ENCODE assay signal across 9 mouse cellular contexts in the genomic region with DNA sequence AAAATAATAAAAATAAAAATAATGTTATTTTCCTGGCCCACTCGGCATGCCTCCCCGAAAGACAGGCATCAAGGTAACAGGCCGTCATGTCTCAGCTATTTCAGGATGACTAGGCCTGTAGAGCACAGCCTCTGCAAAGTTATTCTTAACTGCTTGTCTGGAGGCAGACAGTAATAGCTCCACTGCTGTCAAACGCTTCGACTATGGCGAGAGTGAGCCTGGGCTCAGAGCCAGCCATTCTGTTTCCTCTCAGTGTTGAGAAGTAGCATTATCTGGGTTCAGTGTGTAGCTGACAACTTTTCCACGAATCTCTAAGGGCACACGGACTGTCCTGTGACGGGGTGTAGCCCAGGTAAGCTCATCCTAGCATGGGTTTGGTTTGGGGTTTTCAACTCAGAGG. TPM values are rescaled to one million over a fixed set of nuclear protein-coding genes. Genes with fewer than 3 reads are reported as not detected.
DNase-seq lines count a peak whose midpoint lies in the region; ATAC-seq lines count a peak whose summit lies in the region.
"Had no signal": no experiment of that assay in that cellular context is flagged by ENCODE, and none has a peak within 500 bp of the region (broad histone marks: within the 10 kb centered on the region; RNA-seq: fewer than 3 reads in every experiment).

No protein-coding gene starts in this region.

- DNase-seq in hindbrain, embryonic 14.5 days (ENCODE audit: low spot score), result peak; percentile 38
- peak; percentile 84 for DNase-seq in embryonic facial prominence, embryonic 14.5 days (ENCODE audit: low spot score)
- peak; percentile 57 to 67 for DNase-seq in heart, postnatal 36 days
- peak; percentile 89 for DNase-seq in left cerebral cortex, postnatal 36 days (ENCODE audit: low spot score in 2 of 2)
- no peak for DNase-seq in testis, postnatal 14 days (ENCODE audit: low spot score)

- no peaks in the 10 kb centered on the region for H3K27me3 ChIP-seq in hindbrain, embryonic 14.5 days (ENCODE audit: control insufficient read depth, insufficient read depth, low read length)
- H3K27me3 ChIP-seq in hindbrain, embryonic 16.5 days (replicated peaks; ENCODE audit: control insufficient read depth, insufficient read depth, low read length), result no peaks in the 10 kb centered on the region
- H3K27me3 ChIP-seq in embryonic facial prominence, embryonic 14.5 days (replicated peaks; ENCODE audit: control insufficient read depth, insufficient read depth, low read length), result no peaks in the 10 kb centered on the region
- H3K27me3 ChIP-seq in stomach, embryonic 16.5 days (ENCODE audit: control insufficient read depth, insufficient read depth, low read length), result no peaks in the 10 kb centered on the region
- H3K27me3 ChIP-seq: neural tube, embryonic 12.5 days had no signal

- H3K4me2 ChIP-seq in hindbrain, embryonic 14.5 days (replicated peaks), result no peak overlapping the region
- no peak overlapping the region for H3K4me2 ChIP-seq in hindbrain, embryonic 16.5 days (ENCODE audit: low read length)
- H3K4me2 ChIP-seq in embryonic facial prominence, embryonic 14.5 days (ENCODE audit: low read depth, low read length), result no peak overlapping the region
- no peak overlapping the region for H3K4me2 ChIP-seq in stomach, embryonic 16.5 days (ENCODE audit: low read depth, low read length)
- H3K4me2 ChIP-seq: neural tube, embryonic 12.5 days had no signal

- no peaks in the 10 kb centered on the region for H3K9me3 ChIP-seq in hindbrain, embryonic 14.5 days (ENCODE audit: control insufficient read depth, low read length)
- no peaks in the 10 kb centered on the region for H3K9me3 ChIP-seq in hindbrain, embryonic 16.5 days (ENCODE audit: control insufficient read depth, low read length)
- no peaks in the 10 kb centered on the region for H3K9me3 ChIP-seq in embryonic facial prominence, embryonic 14.5 days (ENCODE audit: control insufficient read depth, low read length)
- H3K9me3 ChIP-seq in stomach, embryonic 16.5 days (replicated peaks; ENCODE audit: control insufficient read depth, low read length), result no peaks in the 10 kb centered on the region
- H3K9me3 ChIP-seq: neural tube, embryonic 12.5 days had no signal

- no peaks in the 10 kb centered on the region for H3K36me3 ChIP-seq in hindbrain, embryonic 14.5 days (replicated peaks; ENCODE audit: control insufficient read depth, insufficient read depth)
- H3K36me3 ChIP-seq in hindbrain, embryonic 16.5 days (ENCODE audit: control insufficient read depth, insufficient read depth, low read length), result no peaks in the 10 kb centered on the region
- H3K36me3 ChIP-seq in embryonic facial prominence, embryonic 14.5 days (ENCODE audit: control insufficient read depth, insufficient read depth, low read length), result no peaks in the 10 kb centered on the region
- H3K36me3 ChIP-seq in stomach, embryonic 16.5 days (ENCODE audit: control insufficient read depth, insufficient read depth, low read length), result no peaks in the 10 kb centered on the region
- H3K36me3 ChIP-seq: neural tube, embryonic 12.5 days had no signal

- 76% methylated on average over 9 of the region's 9 CpGs for WGBS in hindbrain, embryonic 14.5 days
- WGBS in hindbrain, embryonic 16.5 days, result 60% methylated on average over 9 of the region's 9 CpGs
- 30% methylated on average over 9 of the region's 9 CpGs for WGBS in embryonic facial prominence, embryonic 14.5 days
- 32% methylated on average over 9 of the region's 9 CpGs for WGBS in stomach, embryonic 16.5 days

- no peak overlapping the region for H3K4me3 ChIP-seq in hindbrain, embryonic 14.5 days (replicated peaks; ENCODE audit: low read length)
- H3K4me3 ChIP-seq in hindbrain, embryonic 16.5 days (ENCODE audit: low read length), result no peak overlapping the region
- no peak overlapping the region for H3K4me3 ChIP-seq in embryonic facial prominence, embryonic 14.5 days (ENCODE audit: low read depth, low read length)
- H3K4me3 ChIP-seq in stomach, embryonic 16.5 days (replicated peaks; ENCODE audit: low read length), result no peak overlapping the region
- H3K4me3 ChIP-seq: neural tube, embryonic 12.5 days had no signal

- H3K27ac ChIP-seq in hindbrain, embryonic 14.5 days, result no peak overlapping the region
- H3K27ac ChIP-seq in hindbrain, embryonic 16.5 days (ENCODE audit: low read depth, low read length), result no peak overlapping the region
- H3K27ac ChIP-seq in embryonic facial prominence, embryonic 14.5 days (replicated peaks; ENCODE audit: low read depth, low read length), result peak overlapping the region; percentile 54
- H3K27ac ChIP-seq in stomach, embryonic 16.5 days (ENCODE audit: low read length), result peak overlapping the region; percentile 83
- H3K27ac ChIP-seq: neural tube, embryonic 12.5 days had no signal

- no peak for ATAC-seq in hindbrain, embryonic 14.5 days (ENCODE audit: low FRiP score)
- ATAC-seq in hindbrain, embryonic 16.5 days, result no peak
- peak; percentile 74 for ATAC-seq in embryonic facial prominence, embryonic 14.5 days (ENCODE audit: low read depth)
- ATAC-seq in stomach, embryonic 16.5 days (ENCODE audit: insufficient read depth, low FRiP score), result peak; percentile 81; the same call in 1 of the 2 replicates
- ATAC-seq in megakaryocyte-erythroid progenitor cell, adult 5-6 weeks (replicated peaks; ENCODE audit: low FRiP score, low TSS enrichment, poor library complexity, severe bottlenecking), result no peak

- H3K9ac ChIP-seq in hindbrain, embryonic 14.5 days, result no peak overlapping the region
- no peak overlapping the region for H3K9ac ChIP-seq in hindbrain, embryonic 16.5 days (ENCODE audit: low read depth, low read length)
- no peak overlapping the region for H3K9ac ChIP-seq in embryonic facial prominence, embryonic 14.5 days (ENCODE audit: low read depth, low read length)
- H3K9ac ChIP-seq in stomach, embryonic 16.5 days (ENCODE audit: low read length), result no peak overlapping the region
- H3K9ac ChIP-seq: neural tube, embryonic 12.5 days had no signal

- intact Hi-C loops in heart, postnatal 36 days (cut with DNase I), result no loop called here
- intact Hi-C loops in left cerebral cortex, postnatal 36 days (cut with DNase I), result no loop called here

- H3K4me1 ChIP-seq in hindbrain, embryonic 14.5 days (replicated peaks; ENCODE audit: control insufficient read depth, insufficient read depth, low read length), result no peaks in the 10 kb centered on the region
- H3K4me1 ChIP-seq in hindbrain, embryonic 16.5 days (ENCODE audit: control insufficient read depth, insufficient read depth, low read depth, low read length), result no peaks in the 10 kb centered on the region
- H3K4me1 ChIP-seq in embryonic facial prominence, embryonic 14.5 days (ENCODE audit: control insufficient read depth, insufficient read depth, low read length), result peaks cover 17% of the 10 kb centered on the region
- H3K4me1 ChIP-seq in stomach, embryonic 16.5 days (ENCODE audit: control insufficient read depth, insufficient read depth, low read length), result peaks cover 25% of the 10 kb centered on the region
- H3K4me1 ChIP-seq: neural tube, embryonic 12.5 days had no signal

RNA-seq across cellular contexts. Expression of gene Myh10, which starts 33.5 kb away (rescaled TPM):
- polyA plus RNA-seq in hindbrain, embryonic 14.5 days (2014; fragmentation: Nextera tagmentation; extraction: Ambion mirVana), result 95.3 and 101 TPM in 2 replicates
- 94.9 and 104 TPM in 2 replicates for polyA plus RNA-seq in hindbrain, embryonic 16.5 days (2015; fragmentation: Nextera tagmentation; extraction: Ambion mirVana)
- polyA plus RNA-seq in embryonic facial prominence, embryonic 14.5 days (2014; fragmentation: Nextera tagmentation; extraction: Ambion mirVana), result 103 and 117 TPM in 2 replicates
- 10 to 100 TPM; 23.0 to 26.4 TPM for total RNA-seq in heart, postnatal 36 days (2021)
- total RNA-seq in left cerebral cortex, postnatal 36 days (2021), result 100 to 1,000 TPM; 198 to 218 TPM
- polyA plus RNA-seq in stomach, embryonic 16.5 days (2015; fragmentation: Nextera tagmentation; extraction: Ambion mirVana), result 81.9 and 89.9 TPM in 2 replicates
- total RNA-seq in megakaryocyte-erythroid progenitor cell, adult 5-6 weeks (2014; fragmentation: Nextera tagmentation), result 100 and 113 TPM in 2 replicates
- total RNA-seq in megakaryocyte-erythroid progenitor cell, adult 5-6 weeks (2017), result 42.2 and 49.5 TPM in 2 replicates

Comparison
In these comparisons a context has a peak if more than half of its experiments do, and no peak if none do; other contexts are left out.
1. ATAC-seq: peak in embryonic facial prominence, embryonic 14.5 days (single experiment) and stomach, embryonic 16.5 days (single experiment); none in hindbrain, embryonic 14.5 days (single experiment), hindbrain, embryonic 16.5 days (single experiment) and megakaryocyte-erythroid progenitor cell, adult 5-6 weeks (single experiment).
2. H3K27ac ChIP-seq: peak in embryonic facial prominence, embryonic 14.5 days (single experiment) and stomach, embryonic 16.5 days (single experiment); none in hindbrain, embryonic 14.5 days (single experiment) and hindbrain, embryonic 16.5 days (single experiment).